Mouse (Mus musculus) layer of hippocampus, adult 11-12 months (tissue): ENCODE measurements around the gene Ago4.

Source experiments
- DNase-seq: peaks from one replicate; pipeline ENCODE4 v3.0.0; 2022; ENCODE audit warnings: low spot score

The Ago4 gene

GRCm38 (mm10) chr4:126512308-126513066 is 20.8 kb downstream of the Ago4 start:
- DNase-seq: no peak

- DNase-seq: no peak
Measured at GRCm38 (mm10) chr4:126511013-126511412, 22.3 kb downstream of the Ago4 start.

- no peak for DNase-seq
Measured at GRCm38 (mm10) chr4:126509072-126509471, 24.2 kb downstream of the Ago4 start.

DNA sequence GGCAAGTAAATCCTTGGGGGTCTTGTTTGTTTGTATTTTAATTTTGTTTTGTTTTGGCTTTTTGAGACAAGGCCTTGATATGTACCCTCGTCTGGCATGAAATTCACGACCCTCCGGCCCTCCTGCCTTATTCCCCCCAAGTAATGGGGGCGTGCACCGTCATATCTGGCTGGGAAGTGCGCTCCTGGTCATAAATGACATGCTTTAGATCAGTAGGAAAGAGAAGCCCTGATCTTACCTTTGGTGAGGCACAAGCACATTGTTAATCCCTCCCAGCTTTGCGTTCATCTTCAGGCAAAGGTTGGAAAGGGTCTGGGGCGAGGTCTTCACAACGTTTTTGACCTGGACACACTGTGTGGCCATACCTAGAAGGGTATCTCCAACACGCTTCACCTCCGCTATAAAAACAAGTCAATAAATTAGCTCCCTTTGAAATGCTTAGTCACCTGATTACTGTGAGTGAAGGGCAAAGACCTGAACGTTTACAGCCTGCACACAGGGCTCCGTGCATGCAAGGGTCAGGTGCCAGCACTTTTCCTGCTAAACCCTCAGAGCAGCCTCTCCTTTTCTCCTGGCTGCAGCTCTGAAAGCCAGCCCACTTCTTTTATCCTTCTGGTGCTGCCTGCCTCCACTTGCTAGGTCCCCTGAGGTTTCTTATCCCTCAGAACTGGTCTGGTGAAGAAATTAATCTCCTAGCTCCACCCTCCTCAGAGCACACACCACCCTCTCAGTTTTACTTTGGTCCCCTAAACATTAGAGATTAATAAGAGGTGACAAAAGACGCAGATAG is 25.0 kb downstream of the Ago4 start:
- no peak for DNase-seq

GRCm38 (mm10) chr4:126502977-126503309 is 30.3 kb downstream of the Ago4 start:
- DNase-seq: no peak

GRCm38 (mm10) chr4:126502141-126502976 is 30.9 kb downstream of the Ago4 start:
- no peak for DNase-seq

GRCm38 (mm10) chr4:126498601-126499000 is 34.7 kb downstream of the Ago4 start:
- DNase-seq: no peak

DNA sequence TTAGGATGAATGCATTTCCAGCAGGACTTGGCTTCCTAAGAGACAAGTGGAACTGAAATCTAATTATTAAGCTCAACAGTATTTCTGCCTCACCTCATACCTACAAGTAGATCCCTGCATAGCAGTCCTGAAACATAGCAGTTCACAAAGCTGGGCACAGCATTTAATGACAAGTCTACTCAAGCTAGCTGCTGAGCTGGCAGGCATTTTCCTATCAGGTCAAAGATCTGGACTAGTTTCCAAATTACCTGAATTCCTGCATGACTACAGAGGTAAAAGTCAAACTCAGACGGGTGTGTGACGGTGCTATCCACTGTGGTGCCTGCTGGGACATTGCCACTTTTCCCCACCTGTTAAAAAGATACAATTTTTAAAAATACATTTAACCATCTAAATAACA is 36.3 kb downstream of the Ago4 start:
- no peak for DNase-seq

DNA sequence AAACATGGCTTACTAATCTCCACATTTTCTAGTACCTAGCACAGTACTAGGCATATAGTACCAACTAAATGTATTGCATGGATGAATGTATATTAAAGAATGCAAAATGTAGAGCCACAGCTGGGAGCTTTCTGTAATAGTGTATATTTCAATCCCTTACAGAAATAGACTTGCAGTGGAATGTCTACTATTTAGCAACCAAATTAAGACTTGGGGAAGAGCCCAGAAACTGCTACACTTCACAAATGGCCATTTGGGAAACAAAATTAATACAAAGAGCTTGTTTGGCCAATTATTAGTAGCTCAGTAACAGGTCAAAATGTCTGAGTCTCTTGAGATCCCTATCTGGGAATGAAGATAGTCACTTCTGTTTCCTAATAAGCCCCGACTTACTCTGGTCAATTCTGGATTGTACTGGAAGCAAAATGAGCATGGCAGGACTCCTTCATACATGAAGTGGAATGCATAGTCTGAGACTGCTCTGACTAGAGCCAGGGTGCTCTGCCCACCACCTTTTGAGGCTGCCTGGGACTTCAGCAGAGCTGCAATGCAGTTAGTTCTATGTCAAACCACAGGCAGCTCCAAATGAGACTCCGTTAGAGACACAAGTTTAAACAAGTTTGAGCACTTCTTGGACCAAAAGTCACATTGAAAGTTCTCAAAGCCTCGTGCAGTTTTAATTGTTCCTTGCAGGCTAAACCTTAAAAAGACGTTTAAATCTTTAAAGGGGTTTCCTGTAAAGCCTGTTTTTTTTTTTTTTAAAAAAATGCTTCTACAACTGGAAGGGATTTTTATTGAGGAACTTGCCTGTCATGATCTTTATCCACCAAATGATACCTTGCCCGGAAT is 37.1 kb downstream of the Ago4 start:
- DNase-seq: no peak

DNA sequence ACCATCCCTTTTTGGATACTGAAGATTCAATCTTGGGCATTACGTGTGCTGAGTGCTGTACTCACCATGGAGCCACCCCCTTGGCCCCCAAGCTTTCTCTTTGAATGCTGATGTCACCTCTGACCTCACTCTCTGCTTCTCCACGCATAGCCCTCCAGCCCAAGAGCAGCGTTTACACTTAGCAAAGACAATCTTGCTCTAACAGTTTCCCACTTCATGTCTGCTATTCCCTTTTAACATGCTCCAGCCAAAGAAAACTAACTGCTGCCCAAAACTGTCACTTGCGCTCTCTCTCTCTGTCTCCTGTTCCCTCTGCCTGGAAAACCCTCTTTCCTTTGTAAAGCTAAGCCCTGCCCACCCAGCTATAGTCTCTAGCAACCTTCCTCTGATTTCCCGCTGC is 37.8 kb downstream of the Ago4 start:
- DNase-seq: no peak

- no peak for DNase-seq
Measured at GRCm38 (mm10) chr4:126493416-126493815, 39.9 kb downstream of the Ago4 start.

DNA sequence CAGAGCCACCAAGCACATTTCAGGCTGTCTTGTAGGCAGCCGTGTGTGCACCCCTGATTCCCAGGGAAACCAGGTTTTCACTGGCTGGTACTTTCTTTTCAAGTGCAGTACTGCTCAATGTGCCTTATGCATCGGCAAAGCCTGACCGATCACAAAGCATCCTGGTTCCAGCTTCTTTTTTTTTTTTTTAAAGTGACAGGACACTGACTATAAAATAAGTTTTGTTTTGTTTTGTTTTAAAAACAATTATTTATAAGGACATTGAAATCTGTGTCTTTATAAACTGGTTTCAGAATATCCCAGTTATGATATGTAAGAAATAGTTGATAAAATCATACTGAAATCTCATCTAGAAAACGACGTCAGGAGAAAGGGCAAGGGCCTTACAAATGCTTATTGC is 41.3 kb downstream of the Ago4 start:
- no peak for DNase-seq

- DNase-seq: no peak
Measured at GRCm38 (mm10) chr4:126490726-126491125, 42.5 kb downstream of the Ago4 start.

DNA sequence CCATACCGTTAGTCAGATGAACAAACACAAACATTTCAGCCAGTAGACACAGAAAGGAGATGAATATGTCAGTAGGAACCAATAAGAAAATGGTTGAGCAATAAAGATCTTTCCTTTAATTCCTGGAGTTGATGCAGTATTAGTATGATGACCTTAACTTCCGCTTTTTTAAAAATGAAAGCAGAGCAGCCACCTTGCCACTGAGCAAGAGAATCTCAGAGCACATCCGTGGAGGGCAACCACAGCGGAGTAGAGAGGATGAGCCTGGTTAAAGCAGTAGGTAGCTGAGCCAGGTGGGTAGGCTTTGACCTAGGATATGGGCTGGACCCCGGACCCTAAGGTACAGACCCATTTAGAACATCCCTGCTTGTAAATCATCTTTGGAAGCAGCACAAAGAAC is 43.5 kb downstream of the Ago4 start:
- DNase-seq: no peak

GRCm38 (mm10) chr4:126486217-126486616 is 47.1 kb downstream of the Ago4 start:
- DNase-seq: no peak

DNA sequence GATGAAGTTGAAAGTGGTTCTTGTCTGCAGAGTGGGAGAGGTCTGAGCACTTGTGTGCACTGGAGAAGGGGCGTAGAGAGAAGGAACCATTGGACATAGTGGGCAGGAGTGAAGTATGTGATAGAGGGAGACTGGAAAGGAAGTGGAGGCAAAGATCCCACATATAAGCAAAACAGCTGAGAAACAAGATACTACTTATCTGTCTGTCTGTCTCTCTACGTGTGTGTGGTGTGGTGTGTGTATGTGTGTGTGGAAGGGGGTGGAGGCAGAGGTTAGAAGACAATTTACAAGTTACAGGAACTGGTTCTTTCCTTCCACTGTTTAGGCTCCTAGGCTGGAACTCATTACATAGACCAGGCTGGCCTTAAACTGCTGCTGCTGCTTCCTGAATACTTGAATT is 48.2 kb downstream of the Ago4 start:
- no peak for DNase-seq

DNA sequence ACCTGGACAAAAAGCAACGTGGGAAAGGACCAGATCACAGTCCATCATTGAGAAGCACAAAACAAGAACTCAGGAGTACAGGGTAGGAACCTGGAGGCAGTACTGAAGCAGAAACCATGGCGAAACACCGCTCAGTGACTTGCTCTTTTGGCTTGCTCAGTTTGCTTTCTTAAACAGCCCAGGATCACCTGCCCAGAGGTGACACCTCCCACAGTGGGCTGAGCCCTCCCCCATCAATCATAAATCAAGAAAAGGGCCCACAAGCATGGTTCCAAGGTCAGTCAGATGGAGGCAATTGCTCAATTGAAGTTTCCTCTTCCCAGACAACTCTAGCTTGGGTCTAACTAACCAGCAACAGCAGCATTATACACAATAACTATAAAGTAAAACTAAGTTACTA is 49.4 kb downstream of the Ago4 start:
- no peak for DNase-seq

GRCm38 (mm10) chr4:126482951-126483350 is 50.3 kb downstream of the Ago4 start:
- no peak for DNase-seq

GRCm38 (mm10) chr4:126481461-126481860 is 51.8 kb downstream of the Ago4 start:
- no peak for DNase-seq

- DNase-seq: no peak
Measured at GRCm38 (mm10) chr4:126480288-126480687, 53.0 kb downstream of the Ago4 start.

DNA sequence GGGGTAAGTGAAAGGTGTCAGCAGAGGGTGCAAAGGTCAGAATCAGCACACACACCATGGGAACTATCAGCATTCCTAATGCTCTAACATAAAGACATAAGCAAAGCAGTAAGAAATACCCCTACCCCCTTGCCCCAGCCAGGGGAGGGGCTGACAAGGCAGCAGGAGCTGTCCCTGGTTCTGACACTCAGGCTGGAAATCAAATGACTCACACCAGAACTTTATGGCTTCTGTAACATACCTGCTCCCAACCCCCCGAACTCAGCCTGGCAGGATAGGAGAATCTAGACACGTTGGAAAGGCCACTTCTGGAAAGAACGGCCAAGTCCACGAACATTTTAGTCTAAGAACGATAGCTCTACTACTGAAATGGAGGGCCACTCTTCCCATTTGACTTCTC is 60.2 kb downstream of the Ago4 start:
- no peak for DNase-seq

- no peak for DNase-seq
Measured at GRCm38 (mm10) chr4:126469334-126469733, 63.9 kb downstream of the Ago4 start.
